Mouse (Mus musculus) midbrain, embryonic 14.5 days (tissue): Measurements from ENCODE around the gene Btc. TPM values are rescaled to one million over a fixed set of nuclear protein-coding genes. Genes with fewer than 3 reads are reported as not detected.

Source experiments
- polyA plus RNA-seq: library from polyadenylated mRNA; unstranded; fragments of >200 nt; fragmentation: Nextera tagmentation; extraction: Ambion mirVana; gene quantifications from 2 replicates; pipeline ENCODE4 v1.2.1, GENCODE M21; 2014

The Btc gene
- polyA plus RNA-seq, 1 experiment from 2014 or later = 0.21 TPM

Other genes starting within 250 kb of the Btc start
- gene Parm1, start 114.6 kb upstream of the Btc start, polyA plus RNA-seq = 3.1 and 5.1 TPM in 2 replicates